Mouse (Mus musculus) left cerebral cortex, adult 2 months (tissue): ENCODE measurements around the gene Ccer2. TPM values are rescaled to one million over a fixed set of nuclear protein-coding genes. Genes with fewer than 3 reads are reported as not detected.

Source experiments
- DNase-seq, 2 experiments: peaks; one replicate each; pipeline ENCODE4 v3.0.0; 2021 to 2022; ENCODE audit warnings: low spot score in 2 of 2, mixed read lengths in 1 of 2; ENCODE audit errors: extremely low spot score in 1 of 2
- H3K27ac ChIP-seq: fragments of 200-600 bp; 2 replicates; pipeline ENCODE4 v1.8.1; 2022
- H3K4me3 ChIP-seq: fragments of 200-600 bp; 2 replicates; pipeline ENCODE4 v1.8.1; 2022
- CTCF ChIP-seq: fragments of 200-600 bp; IDR thresholded peaks from 2 replicates; pipeline ENCODE4 v1.8.1; 2022; ENCODE audit warnings: antibody characterized with exemption, mild to moderate bottlenecking, moderate library complexity
- intact Hi-C: fragments of 180-260 bp; cut with DNase I; formaldehyde crosslinking; loops from one replicate; pipeline ENCODE4 v1.15.1; 2025
- total RNA-seq, 2 experiments: library from RNA; stranded (reverse); gene quantifications; 2 replicates each; pipeline ENCODE4 v1.2.3; 2021

Ccer2 gene
- total RNA-seq, 2 experiments from 2014 or later, result 1.0 to 1.9 TPM

GRCm38 (mm10) chr7:28726600-28726999 lies 29.4 kb upstream of the Ccer2 start:
- DNase-seq, result peak; percentile 81 to 88
- no peak; the same call in none of the 2 replicates for TF ChIP-seq CTCF
- Histone ChIP-seq H3K4me3 (peak overlapping the region; percentile 32; the same call in 1 of the 2 replicates), H3K27ac (peak overlapping the region; percentile 68)
- intact Hi-C loops, result loop anchor here (2.0 to 5.0 kb wide), 3 partner anchors 126 to 282 kb away; no protein-coding TSS in a partner anchor

GRCm38 (mm10) chr7:28727649-28728340 lies 28.2 kb upstream of the Ccer2 start:
- no peak overlapping the region for H3K4me3 ChIP-seq
- peak overlapping the region; percentile 69 for H3K27ac ChIP-seq
- TF ChIP-seq CTCF, result peak; percentile 60
- intact Hi-C loops, result loop anchor here (2.0 to 5.0 kb wide), 3 partner anchors 127 to 283 kb away; no protein-coding TSS in a partner anchor
- DNase-seq, result peak; percentile 39 to 41

- no peak for TF ChIP-seq CTCF
- H3K27ac ChIP-seq, result no peak overlapping the region
- intact Hi-C loops, result no loop called here
- H3K4me3 ChIP-seq, result peak overlapping the region; percentile 35
- DNase-seq, result peak in 1 of 2 experiments; percentile 53
Measured at GRCm38 (mm10) chr7:28732341-28733142, 23.4 kb upstream of the Ccer2 start.

GRCm38 (mm10) chr7:28733211-28733610 lies 22.8 kb upstream of the Ccer2 start:
- TF ChIP-seq CTCF, result no peak
- intact Hi-C loops, result no loop called here
- no peak for DNase-seq
- Histone ChIP-seq H3K4me3 (no peak overlapping the region), H3K27ac (no peak overlapping the region)

GRCm38 (mm10) chr7:28735701-28736100 lies 20.3 kb upstream of the Ccer2 start:
- intact Hi-C loops, result no loop called here
- H3K4me3 ChIP-seq, result no peak overlapping the region
- no peak for TF ChIP-seq CTCF

GRCm38 (mm10) chr7:28739829-28740228 lies 16.1 kb upstream of the Ccer2 start:
- intact Hi-C loops, result no loop called here
- H3K27ac ChIP-seq, result no peak overlapping the region
- no peak overlapping the region for H3K4me3 ChIP-seq
- DNase-seq, result no peak
- no peak for TF ChIP-seq CTCF

More at GRCm38 (mm10) chr7:28735701-28736100, 20.3 kb upstream of the Ccer2 start:
- DNase-seq, result no peak
- no peak overlapping the region for H3K27ac ChIP-seq

- no peak; the same call in 1 of the 2 replicates for TF ChIP-seq CTCF
- peak overlapping the region; percentile 64 for H3K4me3 ChIP-seq
- DNase-seq, result no peak
- intact Hi-C loops, result no loop called here
- H3K27ac ChIP-seq, result peak overlapping the region; percentile 82
Measured at GRCm38 (mm10) chr7:28740949-28741348, 15.0 kb upstream of the Ccer2 start.

- no peak for DNase-seq
- H3K27ac ChIP-seq, result peak overlapping the region; percentile 82
- no peak for TF ChIP-seq CTCF
- H3K4me3 ChIP-seq, result peak overlapping the region; percentile 64
- intact Hi-C loops, result no loop called here
Measured at GRCm38 (mm10) chr7:28741368-28741708, 14.6 kb upstream of the Ccer2 start.

GRCm38 (mm10) chr7:28741709-28742438 lies 14.1 kb upstream of the Ccer2 start, which contains the start of the genes Mrps12 and Sars2:
Mrps12 (minus strand) TSS chr7:28741820.
Sars2 (plus strand) TSS chr7:28741992.
- peak; percentile 95 for TF ChIP-seq CTCF
- intact Hi-C loops, result no loop called here
- Histone ChIP-seq H3K4me3 (peak within 1 kb of the TSS; percentile 64), H3K27ac (peak within 1 kb of the TSS; percentile 94)
- peak; percentile 93 to 95 for DNase-seq

GRCm38 (mm10) chr7:28749935-28750334 lies 6.0 kb upstream of the Ccer2 start:
- Histone ChIP-seq H3K27ac (no peak overlapping the region), H3K4me3 (no peak overlapping the region)
- TF ChIP-seq CTCF, result no peak
- intact Hi-C loops, result no loop called here
- no peak for DNase-seq

- intact Hi-C loops, result no loop called here
- H3K4me3 ChIP-seq, result no peak overlapping the region
- TF ChIP-seq CTCF, result no peak
- H3K27ac ChIP-seq, result no peak overlapping the region
- no peak for DNase-seq
Measured at GRCm38 (mm10) chr7:28758623-28759022, 2.6 kb downstream of the Ccer2 start.

GRCm38 (mm10) chr7:28761907-28762306 lies 5.9 kb downstream of the Ccer2 start:
- no peak for DNase-seq
- Histone ChIP-seq H3K27ac (no peak overlapping the region), H3K4me3 (no peak overlapping the region)
- no peak for TF ChIP-seq CTCF
- intact Hi-C loops, result no loop called here
